Mouse (Mus musculus) layer of hippocampus, adult 2 months (tissue): ENCODE results near the gene Car4. TPM values are rescaled to one million over a fixed set of nuclear protein-coding genes. Genes with fewer than 3 reads are reported as not detected.

Experiments used
- DNase-seq, 2 experiments: peaks; one replicate each; pipeline ENCODE4 v3.0.0; 2022; ENCODE audit warnings: low spot score in 2 of 2
- H3K27ac ChIP-seq: fragments of 200-600 bp; 2 replicates; pipeline ENCODE4 v1.8.1; 2022
- H3K4me3 ChIP-seq: fragments of 200-600 bp; 2 replicates; pipeline ENCODE4 v1.8.1; 2022; ENCODE audit warnings: mild to moderate bottlenecking
- CTCF ChIP-seq: fragments of 200-600 bp; conservative IDR thresholded peaks from 2 replicates; pipeline ENCODE4 v1.8.1; 2022; ENCODE audit warnings: antibody characterized with exemption, mild to moderate bottlenecking, moderate library complexity
- total RNA-seq, 2 experiments: library from RNA; stranded (reverse); gene quantifications; 2 replicates each; pipeline ENCODE4 v1.2.3; 2021

Car4 gene
- total RNA-seq, 2 experiments from 2014 or later: 67.0 to 73.9 TPM

GRCm38 (mm10) chr11:84961571-84961970, 4.0 kb downstream of the Car4 start:
- no peak for DNase-seq
- no peak for TF ChIP-seq CTCF
- Histone ChIP-seq H3K27ac (no peak overlapping the region), H3K4me3 (no peak overlapping the region)

- TF ChIP-seq CTCF: no peak
- H3K4me3 ChIP-seq: no peak overlapping the region
- H3K27ac ChIP-seq: no peak overlapping the region
- DNase-seq: no peak
Observed at GRCm38 (mm10) chr11:84962536-84962935, 5.0 kb downstream of the Car4 start.

- no peak for TF ChIP-seq CTCF
- no peak overlapping the region for H3K27ac ChIP-seq
- DNase-seq: no peak
- no peak overlapping the region for H3K4me3 ChIP-seq
Observed at GRCm38 (mm10) chr11:84963556-84963955, 6.0 kb downstream of the Car4 start.

GRCm38 (mm10) chr11:84966696-84967095, 9.1 kb downstream of the Car4 start:
- H3K27ac ChIP-seq: 0 out of 2 replicates have a peak overlapping the region, but pooled peaks have one; percentile 18
- DNase-seq: no peak
- no peak for TF ChIP-seq CTCF

GRCm38 (mm10) chr11:84967113-84967512, 9.5 kb downstream of the Car4 start:
- no peak for DNase-seq
- H3K4me3 ChIP-seq: no peak overlapping the region

More at GRCm38 (mm10) chr11:84966696-84967095, 9.1 kb downstream of the Car4 start:
- H3K4me3 ChIP-seq: no peak overlapping the region

GRCm38 (mm10) chr11:84968309-84968708, 10.7 kb downstream of the Car4 start:
- no peak overlapping the region for H3K4me3 ChIP-seq
- no peak for DNase-seq
- no peak for TF ChIP-seq CTCF
- H3K27ac ChIP-seq: peak overlapping the region; percentile 51; the same call in 1 of the 2 replicates

More at GRCm38 (mm10) chr11:84967113-84967512, 9.5 kb downstream of the Car4 start:
- H3K27ac ChIP-seq: no peak overlapping the region
- no peak for TF ChIP-seq CTCF

GRCm38 (mm10) chr11:84968775-84969174, 11.2 kb downstream of the Car4 start:
- no peak overlapping the region for H3K4me3 ChIP-seq
- peak overlapping the region; percentile 69; the same call in 1 of the 2 replicates for H3K27ac ChIP-seq
- no peak for TF ChIP-seq CTCF
- DNase-seq: no peak

GRCm38 (mm10) chr11:84972067-84972466, 14.5 kb downstream of the Car4 start:
- H3K27ac ChIP-seq: no peak overlapping the region
- no peak for TF ChIP-seq CTCF
- no peak overlapping the region for H3K4me3 ChIP-seq
- no peak for DNase-seq

GRCm38 (mm10) chr11:84973661-84974060, 16.1 kb downstream of the Car4 start:
- no peak for TF ChIP-seq CTCF
- H3K27ac ChIP-seq: no peak overlapping the region
- no peak overlapping the region for H3K4me3 ChIP-seq
- no peak for DNase-seq

GRCm38 (mm10) chr11:84974582-84974981, 17.0 kb downstream of the Car4 start:
- H3K27ac ChIP-seq: no peak overlapping the region
- H3K4me3 ChIP-seq: no peak overlapping the region
- DNase-seq: no peak
- TF ChIP-seq CTCF: no peak

- no peak for TF ChIP-seq CTCF
- H3K4me3 ChIP-seq: no peak overlapping the region
- H3K27ac ChIP-seq: no peak overlapping the region
- no peak for DNase-seq
Observed at GRCm38 (mm10) chr11:84976706-84977105, 19.1 kb downstream of the Car4 start.

- H3K27ac ChIP-seq: no peak overlapping the region
- no peak for TF ChIP-seq CTCF
- DNase-seq: no peak
- H3K4me3 ChIP-seq: no peak overlapping the region
Observed at GRCm38 (mm10) chr11:84977385-84977952, 19.9 kb downstream of the Car4 start.

- TF ChIP-seq CTCF: peak; percentile 86
- DNase-seq: peak in 1 of 2 experiments; percentile 29
- Histone ChIP-seq H3K27ac (no peak overlapping the region), H3K4me3 (no peak overlapping the region)
Observed at GRCm38 (mm10) chr11:84978113-84978512, 20.5 kb downstream of the Car4 start.

- no peak for DNase-seq
- no peak for TF ChIP-seq CTCF
Observed at GRCm38 (mm10) chr11:84979351-84979750, 21.8 kb downstream of the Car4 start.

GRCm38 (mm10) chr11:84980697-84981096, 23.1 kb downstream of the Car4 start:
- no peak for TF ChIP-seq CTCF
- no peak overlapping the region for H3K4me3 ChIP-seq
- no peak for DNase-seq
- no peak overlapping the region for H3K27ac ChIP-seq

More at GRCm38 (mm10) chr11:84979351-84979750, 21.8 kb downstream of the Car4 start:
- Histone ChIP-seq H3K4me3 (no peak overlapping the region), H3K27ac (no peak overlapping the region)
